Mouse (Mus musculus) heart, adult 2 months (tissue): ENCODE data around the gene Csdc2.

ENCODE experiments used
- CTCF ChIP-seq: fragments of 200-600 bp; IDR thresholded peaks from 2 replicates; pipeline ENCODE4 v1.8.1; 2022; ENCODE audit warnings: antibody characterized with exemption, mild to moderate bottlenecking, moderate library complexity
- POLR2A ChIP-seq: fragments of 200-500 bp; IDR thresholded peaks from 2 replicates; pipeline ENCODE4 v1.6.1; 2011; ENCODE audit warnings: mild to moderate bottlenecking, low read depth, low read length, control low read depth; ENCODE audit not compliant: insufficient read depth

DNA sequence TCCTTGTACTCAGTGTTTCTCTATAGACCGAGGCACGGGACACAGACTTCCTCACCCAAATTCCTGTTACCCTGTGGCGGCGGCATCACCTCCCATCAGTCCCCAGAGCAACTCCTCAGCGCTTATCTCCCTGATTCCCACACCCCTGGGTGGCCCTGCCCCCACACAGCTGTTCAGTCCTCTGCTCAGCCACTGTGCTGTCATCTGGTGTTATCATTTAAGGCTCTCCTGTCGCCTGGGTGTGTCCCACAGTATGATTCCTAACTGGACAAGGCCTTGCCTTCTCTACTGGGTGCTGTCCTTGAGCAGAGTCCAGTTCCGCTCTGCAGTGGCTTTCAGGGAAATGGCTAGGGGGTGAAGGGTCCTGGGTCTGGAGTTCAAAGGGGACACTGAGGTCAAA is 54.0 kb downstream of the Csdc2 start:
- TF ChIP-seq POLR2A, result no peak
- no peak for TF ChIP-seq CTCF
